Mouse (Mus musculus): ENCODE results near the gene Olfr1164.

The Olfr1164 gene

GRCm38 (mm10) chr2:88093866-88094265, at the start of gene Olfr1164:
TSS of gene Olfr1164 (minus strand) at chr2:88093966.
- DNase-seq (ENCODE audit: low spot score) = no peak

GRCm38 (mm10) chr2:88128172-88128571, 34.4 kb upstream of the Olfr1164 start, which contains the start of gene Olfr1166:
TSS of gene Olfr1166 (minus strand) at chr2:88128272.
- DNase-seq (ENCODE audit: low spot score) = no peak

- no peak for DNase-seq (ENCODE audit: low spot score)
Measured at GRCm38 (mm10) chr2:88071730-88072129, 22.0 kb downstream of the Olfr1164 start, which contains the start of gene Olfr1163. TSS of gene Olfr1163 (minus strand) at chr2:88071830.

GRCm38 (mm10) chr2:88063587-88063986, 30.2 kb downstream of the Olfr1164 start:
- DNase-seq (ENCODE audit: low spot score) = no peak

GRCm38 (mm10) chr2:88051029-88051428, 42.7 kb downstream of the Olfr1164 start, which contains the start of gene Olfr1162:
TSS of gene Olfr1162 (minus strand) at chr2:88051129.
- no peak for DNase-seq (ENCODE audit: low spot score)

Data from embryo, embryonic 10 days (tissue).